Mouse (Mus musculus) erythroblast, embryonic 14.5 days (primary cell): ENCODE data around the gene BC035044.

Experiments used
- GATA1 ChIP-seq: IDR thresholded peaks from 2 replicates; pipeline ENCODE4 v1.6.1; 2012; ENCODE audit warnings: low read length, inconsistent platforms, mixed read lengths
- TAL1 ChIP-seq: IDR thresholded peaks from 3 replicates; pipeline ENCODE4 v1.6.1; 2012; ENCODE audit warnings: low read length, inconsistent platforms, mixed read lengths

GRCm38 (mm10) chr6:128826132-128826531, 64.8 kb downstream of the BC035044 start, which contains the start of the genes Gm44511 and Klrb1b:
- TF ChIP-seq GATA1 (no peak), TAL1 (no peak)
